Mouse (Mus musculus): ENCODE data around the gene Dusp19.

GRCm38 (mm10) chr2:80567411-80567810, 49.4 kb upstream of the Dusp19 start:
- TF ChIP-seq CTCF (conservative IDR thresholded peaks at IDR 0.05; ENCODE audit: low read length) = no peak
- no peak for TF ChIP-seq POU5F1 (IDR thresholded peaks at IDR 0.05; ENCODE audit: borderline replicate concordance, low read length)
- TF ChIP-seq NANOG (IDR thresholded peaks at IDR 0.05; ENCODE audit: borderline replicate concordance, low read length) = no peak
